Mouse (Mus musculus) testis, postnatal 10 days (tissue): ENCODE results near the gene Nup188.

ENCODE experiments used
- DNase-seq: peaks from one replicate; pipeline ENCODE4 v3.0.0; 2021; ENCODE audit warnings: low spot score

Gene Nup188

GRCm38 (mm10) chr2:30386913-30387312 is 100.7 kb downstream of the Nup188 start:
- no peak for DNase-seq

GRCm38 (mm10) chr2:30389000-30389399 is 102.8 kb downstream of the Nup188 start:
- no peak for DNase-seq

GRCm38 (mm10) chr2:30392114-30392576 is 105.9 kb downstream of the Nup188 start, which contains the start of gene Dolpp1:
Gene Dolpp1 (plus strand): TSS chr2:30392254.
- DNase-seq, result peak; percentile 94

- DNase-seq, result peak; percentile 87
These were observed 106.6 kb downstream of the Nup188 start for GRCm38 (mm10) chr2:30392577-30393369.

- DNase-seq, result no peak
These were observed 107.1 kb downstream of the Nup188 start for GRCm38 (mm10) chr2:30393370-30393656.
